Mouse (Mus musculus): ENCODE results near the gene Slc5a2.

GRCm38 (mm10) chr7:128300952-128301351 is 35.5 kb downstream of the Slc5a2 start:
- TF ChIP-seq CTCF (conservative IDR thresholded peaks at IDR 0.05; ENCODE audit: low read length) (no peak), POU5F1 (IDR thresholded peaks at IDR 0.05; ENCODE audit: borderline replicate concordance, low read length) (no peak)
